Mouse (Mus musculus) thymus, adult 2 months (tissue): ENCODE measurements around the gene Plscr5.

Source experiments
- CTCF ChIP-seq: fragments of 200-500 bp; IDR thresholded peaks from 2 replicates; pipeline ENCODE4 v1.5.1; 2012; ENCODE audit warnings: mild to moderate bottlenecking, control low read depth, low read length, moderate library complexity, borderline replicate concordance; ENCODE audit not compliant: control insufficient read depth, poor library complexity, insufficient read depth; ENCODE audit errors: extremely low read depth
- POLR2A ChIP-seq: fragments of 200-500 bp; IDR thresholded peaks from 2 replicates; pipeline ENCODE4 v1.6.1; 2012; ENCODE audit warnings: mild to moderate bottlenecking, low read length, control low read depth, moderate library complexity; ENCODE audit not compliant: control insufficient read depth, poor library complexity, insufficient read depth; ENCODE audit errors: extremely low read depth

DNA sequence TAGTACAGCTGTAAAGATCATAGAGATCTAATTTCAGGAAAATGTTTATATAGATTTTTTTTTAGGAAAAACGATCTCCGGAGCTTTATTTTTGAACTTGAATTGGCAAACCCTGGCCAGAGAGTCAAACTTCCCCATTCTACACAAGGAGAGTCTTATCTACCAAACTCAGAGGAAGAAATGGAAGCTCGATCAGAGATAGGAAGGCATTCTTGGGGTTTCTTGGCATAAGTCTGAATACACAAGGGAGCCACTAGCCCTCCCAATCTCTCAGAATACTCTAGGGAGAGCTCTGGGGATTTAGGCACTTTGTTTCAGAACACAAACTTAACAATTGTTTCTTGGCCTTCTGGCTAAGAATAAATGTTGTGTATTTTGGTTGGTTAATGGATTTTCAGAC is 27.4 kb downstream of the Plscr5 start:
- no peak for TF ChIP-seq POLR2A
- no peak for TF ChIP-seq CTCF
